Mouse (Mus musculus): Measurements from ENCODE around the gene Col6a5. TPM values are rescaled to one million over a fixed set of nuclear protein-coding genes. Genes with fewer than 3 reads are reported as not detected.
"Not testable (repeated sequence)": the region's sequence is repeated elsewhere in the genome, so short reads cannot be mapped to it uniquely, and the experiment has no call there.

Col6a5 gene
- total RNA-seq, 4 experiments from 2014 or later: 0.82 to 2.1 (median 0.97) TPM

DNA sequence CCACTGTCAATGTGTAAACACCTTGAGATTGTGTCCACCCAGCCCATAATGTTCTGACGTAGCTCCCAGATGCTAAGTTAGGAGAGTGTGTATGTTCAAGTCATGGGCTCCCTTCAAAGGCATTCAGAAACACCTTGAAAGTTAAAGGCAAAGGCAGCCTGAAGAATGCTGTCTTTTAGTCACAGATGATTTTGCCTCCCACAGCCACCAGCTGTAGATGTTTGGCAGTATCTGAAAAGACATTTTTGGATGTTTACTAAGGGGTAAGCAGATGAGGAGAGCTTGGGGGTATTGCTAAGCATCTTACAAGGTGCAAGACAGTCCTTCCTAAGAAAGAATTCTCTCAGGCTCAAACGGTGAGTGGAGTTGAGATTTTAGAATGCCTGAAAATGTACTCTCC, 50.3 kb downstream of the Col6a5 start:
- peak; percentile 2 to 59 for DNase-seq (ENCODE audit: low spot score in 2 of 2)

DNA sequence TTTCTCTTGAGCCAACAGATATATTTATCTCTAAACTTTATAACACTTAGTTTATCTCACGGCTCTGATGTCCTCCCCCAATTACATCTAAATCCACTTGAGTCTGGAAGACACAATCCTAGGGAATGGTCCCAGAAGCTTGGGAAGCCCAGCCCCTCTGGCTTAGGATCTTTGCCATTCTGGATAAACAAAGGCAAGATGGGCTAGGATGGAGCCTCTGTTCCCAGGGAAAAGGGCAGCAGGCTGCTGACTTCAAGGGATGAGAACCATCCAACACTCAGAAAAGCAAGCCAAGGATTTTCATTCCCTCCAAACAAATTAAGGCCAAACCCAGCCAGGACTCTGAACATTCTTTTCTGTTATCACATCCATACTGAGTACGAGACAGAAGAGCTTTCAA, 51.1 kb downstream of the Col6a5 start:
- DNase-seq (ENCODE audit: low spot score in 2 of 2): no peak

DNA sequence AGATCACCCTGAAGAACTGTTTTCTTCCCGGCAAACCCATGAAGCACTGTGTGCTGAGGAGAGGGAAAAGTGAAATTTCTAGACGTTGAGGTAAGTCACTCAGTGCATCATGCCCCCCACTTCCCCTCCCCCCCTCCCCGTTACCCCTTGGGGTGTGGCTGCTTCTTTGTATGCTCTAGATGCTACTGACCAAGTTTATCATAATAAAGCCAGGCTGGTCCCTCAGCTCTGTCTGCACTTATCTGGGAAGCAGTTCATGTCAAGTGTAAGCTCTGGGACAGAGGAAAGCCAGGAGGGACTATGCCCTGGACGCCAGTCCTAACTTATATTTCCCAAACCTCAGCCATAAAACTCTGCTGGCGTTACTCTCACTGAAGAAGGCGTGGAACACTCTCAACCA, 53.0 kb downstream of the Col6a5 start:
- DNase-seq (ENCODE audit: low spot score in 2 of 2): no peak

DNA sequence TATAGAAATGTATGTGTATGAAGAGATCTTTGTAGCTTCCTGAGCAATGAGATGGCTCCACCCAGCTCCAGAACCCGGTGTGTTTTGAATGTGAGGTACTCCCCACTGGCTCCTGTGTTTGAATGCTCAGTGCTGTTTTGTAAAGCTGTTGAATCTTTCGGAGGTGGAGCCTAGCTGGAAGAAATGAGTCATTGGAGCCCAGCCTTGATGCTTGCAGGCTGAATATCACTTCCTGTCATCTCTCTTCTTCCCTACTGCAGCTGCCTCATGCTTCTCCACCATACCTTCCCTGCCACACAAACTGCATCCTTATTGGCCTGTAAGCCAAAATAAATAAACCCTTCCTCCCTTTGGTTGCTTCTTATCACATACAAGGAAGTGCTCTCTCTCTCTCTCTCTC, 72.9 kb downstream of the Col6a5 start:
- no peak for DNase-seq (ENCODE audit: low spot score in 2 of 2)

DNA sequence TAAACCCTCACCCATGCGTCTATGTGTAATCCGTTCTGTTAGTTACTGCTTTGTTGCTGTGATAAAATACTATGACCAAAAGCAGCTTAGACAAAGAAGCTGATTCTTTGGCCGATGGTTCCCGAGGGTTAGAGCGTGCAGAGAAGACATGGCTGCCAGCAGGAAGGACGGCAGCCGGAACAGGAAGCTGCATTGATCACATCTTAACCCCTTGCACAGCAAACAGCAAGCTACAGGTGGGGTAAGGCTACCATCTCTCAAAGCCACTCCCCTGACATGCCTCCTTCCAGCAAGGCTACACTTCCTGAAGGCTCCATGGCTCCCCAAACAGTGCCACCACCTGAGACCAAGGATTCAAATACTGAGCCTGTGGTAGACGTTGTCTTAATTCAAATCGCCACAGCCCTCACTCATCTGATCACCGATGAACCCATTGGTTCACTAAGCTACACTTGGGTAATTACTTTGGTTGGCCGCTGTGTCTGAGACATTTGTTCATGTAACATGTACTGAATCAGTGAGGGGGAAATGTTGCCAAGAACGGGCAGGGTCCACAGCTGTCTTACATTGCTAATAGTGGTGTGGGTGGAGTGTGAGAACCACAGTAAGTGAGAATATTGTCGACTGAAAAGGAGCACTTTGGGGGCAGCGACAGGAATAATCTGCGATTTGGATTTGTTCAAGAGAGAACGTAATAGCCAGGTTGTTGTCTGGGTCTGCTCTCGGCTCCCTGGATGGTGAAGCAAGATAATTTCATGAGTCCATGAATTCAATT, 75.6 kb downstream of the Col6a5 start:
- no peak for DNase-seq (ENCODE audit: low spot score in 2 of 2)

DNA sequence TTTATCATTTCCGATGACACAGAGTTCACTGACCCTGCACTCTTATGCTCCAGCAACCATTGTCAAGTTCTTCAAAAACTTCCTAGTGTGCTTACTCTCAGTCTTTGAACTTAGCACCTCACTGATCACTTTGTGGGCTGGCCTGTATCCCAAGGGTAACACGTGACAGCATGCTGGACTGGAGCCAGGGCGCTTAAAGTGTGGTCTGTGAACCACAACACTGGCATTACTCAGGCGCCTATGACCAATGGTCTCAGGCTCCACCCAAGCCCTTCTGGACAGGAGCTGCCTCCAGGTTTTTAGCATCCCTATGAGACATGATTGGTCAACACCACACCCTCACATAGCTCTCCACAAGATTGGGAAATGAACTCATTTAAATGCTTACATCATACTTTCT, 79.7 kb downstream of the Col6a5 start:
- no peak for DNase-seq (ENCODE audit: low spot score in 2 of 2)

DNA sequence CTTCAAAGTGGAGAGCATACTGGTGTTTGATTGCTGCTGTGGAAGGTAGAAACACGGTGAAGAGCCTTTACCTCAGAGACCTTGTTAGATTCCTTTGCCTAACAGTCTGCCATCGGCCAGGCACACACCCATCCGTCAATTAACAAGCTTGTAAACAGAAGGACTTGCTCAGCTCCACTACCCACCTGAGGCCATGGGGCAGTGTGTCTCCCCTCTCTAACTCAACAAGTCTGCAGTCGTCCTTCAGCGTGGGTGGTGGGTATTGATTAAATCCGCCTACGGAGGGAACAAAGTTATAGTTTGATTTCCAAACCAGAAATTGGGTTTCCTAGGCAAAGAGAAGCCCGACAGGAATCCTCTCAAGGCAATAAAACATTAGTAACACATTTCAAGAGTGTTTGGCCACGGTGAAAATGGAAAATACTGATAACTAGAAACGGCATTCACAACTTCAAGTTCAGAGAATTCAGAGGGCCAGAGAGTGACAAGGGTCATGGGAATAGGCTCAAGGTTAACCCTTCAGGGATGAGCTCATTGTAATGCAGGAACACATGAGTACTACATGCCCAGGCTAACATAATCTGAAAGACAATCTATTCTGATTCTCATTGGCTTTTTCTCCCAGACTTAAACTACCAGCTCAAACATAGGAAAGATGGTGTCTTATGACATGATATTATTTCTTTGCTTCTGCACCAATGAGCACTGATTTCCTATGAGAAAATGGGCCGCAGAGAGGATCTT, 81.9 kb downstream of the Col6a5 start:
- DNase-seq (ENCODE audit: low spot score in 2 of 2): no peak

DNA sequence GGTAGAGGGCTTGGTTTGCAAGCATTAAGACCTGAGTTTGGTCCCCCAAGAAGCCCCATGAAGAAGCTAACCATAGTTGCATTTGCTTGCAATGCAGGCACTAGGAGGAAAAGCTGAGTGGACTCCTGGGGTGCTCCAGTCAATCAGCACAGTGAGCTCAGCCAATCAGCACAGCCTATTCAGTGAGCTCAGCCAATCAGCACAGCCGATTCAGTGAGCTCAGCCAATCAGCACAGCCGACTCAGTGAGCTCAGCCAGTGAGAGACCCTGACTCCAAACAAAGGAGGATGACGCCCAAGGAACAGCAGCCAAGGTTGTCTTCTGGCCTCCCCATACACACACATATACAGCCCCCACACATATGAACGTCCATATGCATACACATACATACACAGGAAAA, 84.3 kb downstream of the Col6a5 start:
- DNase-seq (ENCODE audit: low spot score in 2 of 2): no peak

DNA sequence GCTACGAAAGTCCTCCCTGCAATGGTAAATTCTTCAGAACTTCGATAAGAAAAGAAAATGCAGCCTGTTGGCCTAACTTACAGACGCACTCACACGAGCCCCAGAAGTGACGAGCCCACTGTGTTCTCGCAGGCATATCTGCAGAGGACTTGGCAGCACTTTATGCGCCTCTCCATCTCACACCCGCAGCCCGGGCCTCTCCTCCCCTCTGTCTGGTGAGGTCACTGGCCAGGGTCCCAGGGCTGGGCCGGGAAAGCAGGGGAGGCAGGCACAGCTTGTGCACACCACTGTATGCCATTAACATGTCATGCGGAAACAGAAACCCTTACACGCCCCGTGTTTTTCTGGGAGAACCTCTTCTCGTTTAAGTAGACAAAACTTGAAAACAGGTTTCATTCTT, 88.8 kb downstream of the Col6a5 start:
- no peak for DNase-seq (ENCODE audit: low spot score in 2 of 2)

DNA sequence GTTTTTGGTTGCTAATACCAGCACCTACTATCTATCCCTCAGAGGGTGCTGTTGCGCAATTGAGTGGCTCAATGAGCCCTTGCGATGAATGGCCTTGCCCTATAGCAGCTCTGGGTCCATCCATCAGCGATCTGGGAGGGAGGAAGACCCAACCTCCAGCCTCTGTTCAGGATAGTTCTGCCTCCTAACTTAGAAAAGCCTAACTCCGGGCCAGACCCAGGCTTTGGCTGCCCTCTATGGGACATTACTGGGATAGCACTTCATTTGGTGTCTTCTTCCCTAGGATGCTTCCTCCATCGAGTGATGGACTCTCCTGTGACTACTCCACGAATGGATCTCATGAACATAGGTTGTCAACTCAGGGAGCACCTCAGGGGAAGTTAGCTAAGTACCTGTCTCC, 102.7 kb downstream of the Col6a5 start:
- peak; percentile 24 to 38 for DNase-seq (ENCODE audit: low spot score in 2 of 2)

DNA sequence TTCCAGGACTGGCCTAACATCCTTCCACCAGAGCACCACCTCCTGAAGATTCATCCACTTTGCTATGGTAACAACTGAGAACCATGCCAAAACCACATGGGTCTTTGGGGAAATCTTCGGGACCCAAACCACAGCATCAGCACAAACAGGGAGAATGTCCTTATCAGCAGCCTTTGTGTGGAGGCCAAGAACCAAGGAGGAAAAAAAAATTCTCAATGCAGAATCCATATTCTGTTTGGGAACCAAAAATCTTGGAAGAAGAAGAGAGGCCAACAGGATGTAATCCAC, 107.7 kb downstream of the Col6a5 start:
- DNase-seq (ENCODE audit: low spot score in 2 of 2): no peak

DNA sequence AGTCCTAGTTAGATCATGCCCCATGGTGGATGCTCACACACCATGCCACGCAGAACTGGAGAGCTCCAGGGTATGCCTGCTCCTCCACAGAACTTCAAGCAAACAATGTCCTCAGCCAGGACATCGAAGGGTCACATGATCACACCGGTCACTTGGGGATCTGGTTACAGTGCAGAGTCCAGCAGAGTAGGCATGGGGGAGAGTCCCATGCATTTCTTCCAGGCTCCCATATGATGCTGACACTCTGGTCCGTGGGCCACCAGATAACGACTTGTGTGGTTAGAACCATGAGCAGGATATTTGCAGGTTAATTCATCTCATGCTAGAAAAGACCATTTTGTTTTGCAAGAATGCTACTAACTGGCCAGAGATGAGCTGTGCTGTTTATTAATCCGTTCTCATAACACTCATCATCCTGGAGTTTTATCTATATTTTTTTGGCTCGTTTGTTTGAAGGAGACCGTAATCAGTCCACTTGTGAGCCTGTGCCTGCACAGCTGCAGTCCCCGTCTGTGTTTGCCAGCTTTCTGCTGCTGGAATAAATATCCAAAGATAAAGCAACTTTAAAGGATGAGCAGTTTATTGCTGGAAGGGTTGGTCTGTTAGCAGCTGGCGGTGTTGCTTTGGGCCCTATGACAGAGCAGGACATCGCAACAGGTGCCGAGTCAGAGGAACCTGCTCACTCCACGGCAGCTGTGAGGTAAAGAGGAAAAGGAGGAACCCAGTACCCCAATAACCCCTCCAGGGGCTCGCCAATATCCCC, 108.2 kb downstream of the Col6a5 start:
- DNase-seq (ENCODE audit: low spot score in 2 of 2): peak in 1 of 2 experiments; percentile 20

DNA sequence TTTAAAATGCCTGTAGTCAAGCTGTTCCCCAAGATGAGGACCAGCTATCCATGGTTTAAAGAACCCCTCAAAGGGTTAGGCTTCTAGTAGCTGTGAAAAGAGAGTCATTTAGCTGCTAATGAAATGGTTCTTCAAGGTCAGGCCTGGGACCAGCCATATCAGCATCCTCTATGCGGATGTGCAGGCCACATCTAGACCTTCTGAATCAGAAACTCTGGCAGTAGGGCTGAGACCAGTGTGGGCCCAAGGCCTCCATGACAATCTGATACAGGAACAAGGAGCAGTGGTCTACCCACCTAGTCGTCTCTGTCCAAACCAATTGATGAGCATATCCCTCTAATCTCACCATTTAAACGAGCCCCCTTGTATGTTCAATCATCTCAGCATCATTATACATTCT, 109.4 kb downstream of the Col6a5 start:
- DNase-seq (ENCODE audit: low spot score in 2 of 2): no peak

DNA sequence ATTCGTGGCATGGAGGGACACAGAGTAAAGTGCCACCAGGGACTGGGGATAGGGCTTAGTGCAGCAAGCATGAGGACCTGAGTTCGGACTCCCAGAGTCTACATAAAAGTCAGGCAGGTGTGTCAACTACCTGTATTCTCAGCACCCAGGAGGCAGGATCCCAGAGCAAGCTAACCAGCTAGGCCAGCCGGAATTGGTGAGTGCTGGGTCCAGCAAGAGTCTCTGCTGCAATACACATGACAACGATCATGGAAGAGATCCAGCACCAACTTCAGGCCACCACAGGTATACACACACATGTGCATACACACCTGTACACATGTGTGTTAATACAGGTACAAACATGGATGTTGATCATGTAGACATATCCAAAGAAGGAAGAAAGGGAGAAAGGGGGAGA, 112.0 kb downstream of the Col6a5 start:
- no peak for DNase-seq (ENCODE audit: low spot score in 2 of 2)

DNA sequence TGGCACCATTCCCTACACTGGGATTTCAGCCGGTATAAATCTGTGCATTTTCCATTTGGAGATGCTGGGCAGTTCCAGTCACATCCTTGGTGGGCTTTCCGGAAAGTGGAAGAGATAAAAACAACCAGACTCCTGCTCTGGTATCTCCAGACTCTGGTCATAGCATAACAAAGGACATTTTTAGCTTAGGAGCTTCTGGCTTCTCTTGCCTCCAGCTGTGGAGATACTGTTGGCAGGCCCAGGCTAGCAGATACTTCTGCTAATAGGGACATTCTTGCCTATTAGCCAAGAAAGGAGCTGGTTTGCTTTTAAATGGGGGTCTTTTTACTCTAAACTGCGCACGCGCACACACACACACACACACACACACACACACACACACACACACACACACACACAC, 113.2 kb downstream of the Col6a5 start:
- DNase-seq (ENCODE audit: low spot score in 2 of 2): no peak

DNA sequence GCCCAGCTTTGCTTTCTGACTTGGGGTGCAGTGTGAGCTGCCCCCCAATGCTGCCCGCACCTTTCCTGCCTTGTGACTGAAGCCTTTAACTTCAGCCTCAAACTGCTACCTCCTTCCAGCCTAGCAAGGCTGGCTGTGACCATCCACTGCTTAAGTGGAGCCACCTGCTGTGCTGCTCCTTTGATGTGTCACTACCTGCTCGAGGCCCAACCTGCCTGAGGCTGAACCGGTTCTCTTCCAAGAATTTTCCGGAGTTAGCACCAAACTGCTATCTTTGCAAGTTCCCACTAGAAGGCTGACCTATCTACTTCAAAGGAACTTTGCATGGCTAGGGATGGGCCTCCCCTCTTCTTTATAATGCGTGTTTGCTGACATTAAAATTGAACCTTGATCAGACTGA, 119.1 kb downstream of the Col6a5 start:
- not testable (repeated sequence) for DNase-seq (ENCODE audit: low spot score in 2 of 2)

DNA sequence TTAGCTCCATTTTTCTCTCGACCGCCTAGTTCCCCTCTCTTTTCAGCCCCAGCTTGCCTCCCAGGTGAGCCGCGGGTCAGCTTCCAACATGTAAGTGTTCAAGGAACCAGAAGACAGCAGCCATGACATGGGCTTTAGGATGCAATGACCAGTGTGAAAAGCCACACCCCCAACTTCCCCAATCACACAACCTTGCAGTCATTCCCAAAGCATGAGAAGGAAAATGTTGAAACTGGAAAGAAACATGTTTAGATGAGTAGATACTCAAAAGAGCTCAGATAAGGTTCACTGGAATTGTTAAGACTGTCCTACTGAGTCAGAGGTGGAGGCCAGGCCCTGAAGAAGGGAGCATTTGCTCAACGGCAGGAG, 121.3 kb downstream of the Col6a5 start:
- no peak for DNase-seq (ENCODE audit: low spot score in 2 of 2)

DNA sequence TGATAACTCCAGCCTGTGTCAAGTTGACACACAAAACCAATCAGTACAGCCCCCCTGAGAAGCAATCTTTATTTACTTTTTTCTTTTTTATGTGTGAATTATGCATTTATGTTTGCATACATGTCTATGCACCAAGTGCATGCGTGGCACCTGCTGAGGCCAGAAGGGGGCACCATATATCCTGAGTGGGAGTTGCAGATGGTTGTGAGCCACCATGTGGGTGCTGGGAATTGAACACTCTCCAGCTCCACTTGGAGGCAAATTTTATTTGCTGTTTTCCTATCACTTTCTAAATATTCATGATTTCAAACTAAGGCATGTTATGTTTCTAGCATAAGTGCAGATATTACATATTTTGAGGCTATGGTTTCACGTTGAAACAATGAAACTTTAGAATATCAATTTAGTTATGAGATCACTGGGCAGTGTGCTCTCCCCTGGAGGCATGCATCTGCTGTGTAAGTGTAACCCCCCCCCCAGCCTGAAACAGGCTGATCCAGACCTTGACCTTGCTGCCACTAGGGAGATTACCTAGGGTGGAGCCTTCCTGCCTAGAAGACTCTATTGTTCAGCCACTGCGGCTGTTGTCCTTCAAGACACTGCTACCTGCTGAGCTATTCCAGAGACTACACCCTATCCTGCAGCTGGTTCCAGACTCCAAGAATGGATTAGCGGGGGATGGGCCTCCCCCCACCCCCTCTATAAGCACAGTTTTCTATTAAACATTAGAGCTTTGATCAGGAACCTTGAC, 121.9 kb downstream of the Col6a5 start:
- no peak for DNase-seq (ENCODE audit: low spot score in 2 of 2)

DNA sequence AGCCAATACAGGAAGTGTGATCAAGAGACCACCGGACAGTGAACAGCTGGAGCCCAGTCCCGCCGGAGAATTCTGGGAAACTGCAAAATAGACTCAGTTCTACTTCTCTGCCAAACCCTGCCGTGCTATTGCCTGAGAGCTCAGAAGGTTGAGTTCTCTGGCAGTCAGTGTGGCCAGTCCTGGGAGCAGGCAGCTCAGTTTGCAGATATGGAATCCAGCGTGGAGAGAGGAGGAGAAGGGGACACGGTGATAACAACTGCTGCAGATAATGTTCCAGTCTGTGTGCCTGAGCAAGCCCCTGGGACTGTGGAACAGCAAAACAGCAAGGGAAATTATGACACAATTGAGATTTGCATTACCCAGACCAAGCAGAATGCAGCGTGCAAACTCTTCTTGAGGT, 124.9 kb downstream of the Col6a5 start:
- no peak for DNase-seq (ENCODE audit: low spot score in 2 of 2)

DNA sequence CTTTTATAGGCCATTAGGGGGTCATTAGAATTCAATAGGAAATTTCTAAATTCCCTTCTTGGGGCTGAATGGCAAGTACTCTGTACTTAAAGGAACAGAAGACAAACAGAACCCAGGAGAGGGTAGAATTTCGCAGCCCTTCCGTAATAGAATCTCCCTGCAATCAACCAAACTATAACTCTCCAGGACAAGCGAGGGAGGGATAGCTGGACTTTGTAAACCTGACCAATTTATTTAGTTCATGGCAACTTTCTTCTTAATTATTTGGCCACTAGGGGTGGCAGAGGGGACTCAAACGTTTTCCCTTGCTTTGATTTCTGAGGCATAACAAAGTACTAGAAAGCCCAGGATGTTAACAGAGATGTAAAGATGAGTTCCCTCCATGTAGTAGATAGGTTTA, 125.6 kb downstream of the Col6a5 start:
- no peak for DNase-seq (ENCODE audit: low spot score in 2 of 2)

DNA sequence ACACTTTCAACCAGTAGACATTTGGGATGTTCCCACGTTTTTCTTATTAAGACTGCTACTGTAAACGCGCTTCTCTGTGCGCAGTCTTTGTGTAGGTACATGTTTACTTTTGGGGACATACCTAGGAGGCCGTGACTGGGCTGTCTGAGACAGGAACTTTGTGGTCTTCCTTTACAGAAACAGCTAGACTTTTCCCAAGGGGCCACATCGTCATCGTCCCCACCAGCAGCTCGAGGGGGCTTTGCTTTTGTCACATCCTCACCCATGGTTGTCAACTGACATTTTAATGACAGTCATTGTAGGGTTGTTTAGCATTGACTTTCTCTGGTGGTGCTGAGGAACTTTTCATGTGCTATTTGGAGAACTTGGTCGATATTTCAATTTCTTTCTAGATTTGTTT, 129.2 kb downstream of the Col6a5 start:
- no peak for DNase-seq (ENCODE audit: low spot score in 2 of 2)
